Mouse (Mus musculus) hindbrain, embryonic 10.5 days (tissue): ENCODE data around the gene Haus8. TPM values are rescaled to one million over a fixed set of nuclear protein-coding genes. Genes with fewer than 3 reads are reported as not detected.
"Not testable (repeated sequence)": the region's sequence is repeated elsewhere in the genome, so short reads cannot be mapped to it uniquely, and the experiment has no call there.

Experiments
- DNase-seq: peaks from one replicate; pipeline ENCODE4 v3.0.0-alpha.2; 2017; ENCODE audit warnings: low spot score
- H3K27ac ChIP-seq: fragments of 300-500 bp; sonication (generic); 2 replicates; pipeline ENCODE4 v1.5.1; 2016; ENCODE audit warnings: mild to moderate bottlenecking, moderate library complexity
- H3K27me3 ChIP-seq: fragments of 300-500 bp; sonication (generic); 2 replicates; pipeline ENCODE4 v1.6.1; 2016; ENCODE audit warnings: mild to moderate bottlenecking; ENCODE audit not compliant: poor library complexity, insufficient read depth, severe bottlenecking
- H3K36me3 ChIP-seq: fragments of 300-500 bp; sonication (generic); 2 replicates; pipeline ENCODE4 v1.6.1; 2016; ENCODE audit warnings: mild to moderate bottlenecking, moderate library complexity
- H3K4me1 ChIP-seq: fragments of 300-500 bp; sonication (generic); replicated peaks from 2 replicates; pipeline ENCODE4 v1.6.1; 2016; ENCODE audit warnings: mild to moderate bottlenecking
- H3K4me3 ChIP-seq: fragments of 300-500 bp; sonication (generic); 2 replicates; pipeline ENCODE4 v1.5.1; 2016; ENCODE audit warnings: mild to moderate bottlenecking, moderate library complexity
- H3K9me3 ChIP-seq: fragments of 300-500 bp; sonication (generic); 2 replicates; pipeline ENCODE4 v1.6.1; 2016; ENCODE audit warnings: mild to moderate bottlenecking, moderate library complexity
- WGBS: fragments of 180-500 bp; shearing (Covaris S2); methylation state at CpG from one replicate; pipeline ENCODE4 v1.1.7; 2016; 5-methylcytosine and 5-hydroxymethylcytosine counted together
- polyA plus RNA-seq: library from polyadenylated mRNA; unstranded; fragments of >200 nt; fragmentation: Nextera tagmentation; extraction: Ambion mirVana; gene quantifications from 2 replicates; pipeline ENCODE4 v1.2.1, GENCODE M21; 2016

Haus8 gene
- polyA plus RNA-seq, 1 experiment from 2014 or later: 61.9 TPM

GRCm38 (mm10) chr8:71276166-71276565 is 3.4 kb upstream of the Haus8 start:
- Histone ChIP-seq H3K9me3 (no peaks in the 10 kb centered on the region), H3K27me3 (no peaks in the 10 kb centered on the region), H3K4me3 (no peak overlapping the region), H3K36me3 (peaks cover 10% of the 10 kb centered on the region), H3K4me1 (peaks cover 33% of the 10 kb centered on the region), H3K27ac (no peak overlapping the region)
- no peak for DNase-seq
- 86% methylated on average over 3 of the region's 3 CpGs for WGBS

GRCm38 (mm10) chr8:71274478-71274877 is 1.7 kb upstream of the Haus8 start:
- H3K4me3 ChIP-seq: peak overlapping the region; percentile 92; the same call in 1 of the 2 replicates
- H3K36me3 ChIP-seq: peaks cover 13% of the 10 kb centered on the region
- DNase-seq: no peak
- H3K27me3 ChIP-seq: no peaks in the 10 kb centered on the region
- H3K9me3 ChIP-seq: no peaks in the 10 kb centered on the region
- peaks cover 41% of the 10 kb centered on the region for H3K4me1 ChIP-seq
- no peak overlapping the region for H3K27ac ChIP-seq

GRCm38 (mm10) chr8:71273151-71273510 is 397 bp upstream of the Haus8 start:
- Histone ChIP-seq H3K4me3 (peak overlapping the region; percentile 92), H3K27ac (peak overlapping the region; percentile 91), H3K36me3 (peaks cover 13% of the 10 kb centered on the region), H3K9me3 (no peaks in the 10 kb centered on the region), H3K4me1 (peaks cover 41% of the 10 kb centered on the region), H3K27me3 (no peaks in the 10 kb centered on the region)
- peak; percentile 49 for DNase-seq
- WGBS: under 1% methylated on average over 14 of the region's 14 CpGs

GRCm38 (mm10) chr8:71271630-71272029 is 1.1 kb downstream of the Haus8 start:
- Histone ChIP-seq H3K27me3 (no peaks in the 10 kb centered on the region), H3K36me3 (peaks cover 24% of the 10 kb centered on the region), H3K9me3 (no peaks in the 10 kb centered on the region), H3K27ac (peak overlapping the region; percentile 91), H3K4me3 (peak overlapping the region; percentile 92), H3K4me1 (peaks cover 41% of the 10 kb centered on the region)
- WGBS: 25% methylated on average over 5 of the region's 5 CpGs
- no peak for DNase-seq

GRCm38 (mm10) chr8:71268286-71268685 is 4.4 kb downstream of the Haus8 start:
- peaks cover 18% of the 10 kb centered on the region for H3K4me1 ChIP-seq
- not testable (repeated sequence) for H3K27me3 ChIP-seq, H3K9me3 ChIP-seq, H3K4me3 ChIP-seq, H3K27ac ChIP-seq, DNase-seq
- peaks cover 27% of the 10 kb centered on the region for H3K36me3 ChIP-seq
- WGBS: 94% methylated on average over 6 of the region's 6 CpGs

GRCm38 (mm10) chr8:71267690-71268089 is 5.0 kb downstream of the Haus8 start:
- WGBS: 96% methylated on average over 2 of the region's 2 CpGs

GRCm38 (mm10) chr8:71261234-71261633 is 11.5 kb downstream of the Haus8 start:
- peaks cover 55% of the 10 kb centered on the region for H3K36me3 ChIP-seq
- H3K4me1 ChIP-seq: no peaks in the 10 kb centered on the region
- no peak overlapping the region for H3K27ac ChIP-seq
- no peaks in the 10 kb centered on the region for H3K27me3 ChIP-seq
- DNase-seq: no peak
- H3K4me3 ChIP-seq: no peak overlapping the region
- peaks cover 5% of the 10 kb centered on the region; the same call in 1 of the 2 replicates for H3K9me3 ChIP-seq

More at GRCm38 (mm10) chr8:71267690-71268089, 5.0 kb downstream of the Haus8 start:
- no peaks in the 10 kb centered on the region for H3K9me3 ChIP-seq
- H3K27ac ChIP-seq: no peak overlapping the region
- H3K36me3 ChIP-seq: peaks cover 33% of the 10 kb centered on the region
- H3K4me3 ChIP-seq: no peak overlapping the region
- no peak for DNase-seq
- H3K4me1 ChIP-seq: peaks cover 16% of the 10 kb centered on the region
- no peaks in the 10 kb centered on the region for H3K27me3 ChIP-seq

GRCm38 (mm10) chr8:71256545-71257232 is 16.0 kb downstream of the Haus8 start:
- H3K27ac ChIP-seq: no peak overlapping the region
- no peaks in the 10 kb centered on the region for H3K9me3 ChIP-seq
- no peaks in the 10 kb centered on the region for H3K27me3 ChIP-seq
- no peak overlapping the region for H3K4me3 ChIP-seq
- no peaks in the 10 kb centered on the region for H3K4me1 ChIP-seq
- WGBS: 91% methylated on average over 3 of the region's 3 CpGs
- H3K36me3 ChIP-seq: peaks cover 71% of the 10 kb centered on the region
- no peak for DNase-seq

GRCm38 (mm10) chr8:71248203-71248602 is 24.5 kb downstream of the Haus8 start:
- Histone ChIP-seq H3K27ac (no peak overlapping the region), H3K4me3 (no peak overlapping the region), H3K9me3 (no peaks in the 10 kb centered on the region), H3K27me3 (no peaks in the 10 kb centered on the region), H3K36me3 (peaks cover 26% of the 10 kb centered on the region), H3K4me1 (no peaks in the 10 kb centered on the region)
- DNase-seq: no peak
- WGBS: 82% methylated on average over 1 of the region's 1 CpGs

- no peaks in the 10 kb centered on the region for H3K9me3 ChIP-seq
- H3K4me3 ChIP-seq: no peak overlapping the region
- no peaks in the 10 kb centered on the region for H3K27me3 ChIP-seq
- H3K36me3 ChIP-seq: no peaks in the 10 kb centered on the region
- no peak overlapping the region for H3K27ac ChIP-seq
- DNase-seq: no peak
- no peaks in the 10 kb centered on the region for H3K4me1 ChIP-seq
- 85% methylated on average over 2 of the region's 2 CpGs for WGBS
These were observed 30.0 kb downstream of the Haus8 start for GRCm38 (mm10) chr8:71242757-71243156.

GRCm38 (mm10) chr8:71224560-71224959 is 48.2 kb downstream of the Haus8 start:
- Histone ChIP-seq H3K36me3 (no peaks in the 10 kb centered on the region), H3K27ac (no peak overlapping the region), H3K9me3 (no peaks in the 10 kb centered on the region), H3K27me3 (no peaks in the 10 kb centered on the region), H3K4me3 (no peak overlapping the region), H3K4me1 (no peaks in the 10 kb centered on the region)
- 49% methylated on average over 2 of the region's 2 CpGs for WGBS
- no peak for DNase-seq

GRCm38 (mm10) chr8:71214266-71214665 is 58.5 kb downstream of the Haus8 start:
- not testable (repeated sequence) for H3K27ac ChIP-seq, H3K36me3 ChIP-seq, H3K9me3 ChIP-seq, H3K27me3 ChIP-seq, DNase-seq, H3K4me3 ChIP-seq, H3K4me1 ChIP-seq
- WGBS: 83% methylated on average over 5 of the region's 5 CpGs

GRCm38 (mm10) chr8:71205541-71205967 is 67.2 kb downstream of the Haus8 start:
- H3K36me3 ChIP-seq, H3K4me1 ChIP-seq, H3K27ac ChIP-seq, H3K9me3 ChIP-seq, DNase-seq, H3K27me3 ChIP-seq: not testable (repeated sequence)
- H3K4me3 ChIP-seq: peak overlapping the region; percentile 20; the same call in 1 of the 2 replicates
- 6% methylated on average over 6 of the region's 11 CpGs for WGBS
